In the genomic region with DNA sequence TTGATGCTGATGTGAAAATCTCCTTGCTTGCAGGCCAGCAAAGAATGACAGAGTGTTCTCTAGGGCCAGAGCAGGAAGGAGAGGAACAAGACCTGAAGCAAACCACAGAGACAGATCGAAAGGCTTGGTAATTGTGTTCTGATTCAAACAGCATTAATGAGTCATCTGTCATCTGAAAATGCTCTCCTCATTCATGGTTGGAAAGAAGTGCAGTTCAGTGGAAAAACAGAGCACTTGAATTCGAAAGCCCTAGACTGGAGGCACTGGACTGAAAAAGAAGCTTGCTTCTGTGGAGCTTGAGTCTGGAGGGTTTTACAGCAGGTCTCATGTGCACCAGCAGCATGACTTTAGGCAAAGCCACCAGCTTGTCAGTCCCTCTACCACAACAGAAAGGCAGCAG, we compare ENCODE assay signal across 32 mouse cellular contexts.
DNase-seq lines count a peak whose midpoint lies in the region; ATAC-seq and TF ChIP-seq lines count a peak whose summit lies in the region.
"Had no signal": no experiment of that assay in that cellular context is flagged by ENCODE, and none has a peak within 500 bp of the region (broad histone marks: within the 10 kb centered on the region; RNA-seq: fewer than 3 reads in every experiment).

No protein-coding gene starts in this region.

- no peak for ATAC-seq in hindbrain, postnatal 0 days
- ATAC-seq in hindbrain, embryonic 11.5 days (ENCODE audit: low FRiP score) = no peak
- ATAC-seq in midbrain, embryonic 16.5 days = no peak
- no peak for ATAC-seq in midbrain, embryonic 15.5 days (replicated peaks)
- ATAC-seq: forebrain, embryonic 13.5 days; intestine, embryonic 15.5 days; liver, embryonic 12.5 days; liver, postnatal 0 days; lung, postnatal 0 days had no signal

- H3K4me2 ChIP-seq in hindbrain, postnatal 0 days (ENCODE audit: low read depth, low read length) = no peak overlapping the region
- no peak overlapping the region for H3K4me2 ChIP-seq in hindbrain, embryonic 11.5 days (replicated peaks; ENCODE audit: low read depth, low read length)
- no peak overlapping the region for H3K4me2 ChIP-seq in midbrain, embryonic 16.5 days (ENCODE audit: low read length)
- H3K4me2 ChIP-seq in midbrain, embryonic 15.5 days = no peak overlapping the region
- H3K4me2 ChIP-seq: forebrain, embryonic 13.5 days; heart, embryonic 11.5 days; hindbrain, embryonic 15.5 days; intestine, embryonic 15.5 days; limb, embryonic 13.5 days; liver, embryonic 12.5 days; neural tube, embryonic 13.5 days had no signal

- TF ChIP-seq CTCF in hindbrain, postnatal 0 days (IDR thresholded peaks at IDR 0.05; ENCODE audit: low read depth) = no peak

- no peak overlapping the region for H3K4me3 ChIP-seq in hindbrain, postnatal 0 days (ENCODE audit: low read length)
- no peak overlapping the region for H3K4me3 ChIP-seq in hindbrain, embryonic 11.5 days (ENCODE audit: low read depth, low read length)
- no peak overlapping the region for H3K4me3 ChIP-seq in midbrain, embryonic 16.5 days (ENCODE audit: low read depth, low read length)
- H3K4me3 ChIP-seq in midbrain, embryonic 15.5 days = no peak overlapping the region
- H3K4me3 ChIP-seq: erythroblast, embryonic 14.5 days; forebrain, embryonic 13.5 days; gastrocnemius, adult 2 months; hindbrain, embryonic 15.5 days; intestine, embryonic 15.5 days; limb, embryonic 13.5 days; liver, embryonic 12.5 days; megakaryocyte, embryonic 14.5 days; neural tube, embryonic 13.5 days had no signal

- no peaks in the 10 kb centered on the region for H3K4me1 ChIP-seq in hindbrain, postnatal 0 days (ENCODE audit: insufficient read depth, low read length)
- H3K4me1 ChIP-seq in hindbrain, embryonic 11.5 days (replicated peaks; ENCODE audit: control insufficient read depth, insufficient read depth, low read length) = no peaks in the 10 kb centered on the region
- H3K4me1 ChIP-seq in midbrain, embryonic 16.5 days (ENCODE audit: control insufficient read depth, insufficient read depth, low read length) = peaks cover 7% of the 10 kb centered on the region
- no peaks in the 10 kb centered on the region for H3K4me1 ChIP-seq in midbrain, embryonic 15.5 days
- H3K4me1 ChIP-seq: hindbrain, embryonic 15.5 days; intestine, embryonic 15.5 days; limb, embryonic 13.5 days; liver, embryonic 12.5 days; megakaryocyte, embryonic 14.5 days; neural tube, embryonic 13.5 days had no signal

- H3K9ac ChIP-seq in hindbrain, postnatal 0 days (replicated peaks; ENCODE audit: low read length) = no peak overlapping the region
- H3K9ac ChIP-seq in hindbrain, embryonic 11.5 days (ENCODE audit: low read depth, low read length) = no peak overlapping the region
- no peak overlapping the region for H3K9ac ChIP-seq in midbrain, embryonic 16.5 days (ENCODE audit: low read depth, low read length)
- no peak overlapping the region for H3K9ac ChIP-seq in midbrain, embryonic 15.5 days
- H3K9ac ChIP-seq: forebrain, embryonic 13.5 days; hindbrain, embryonic 15.5 days; intestine, embryonic 15.5 days; limb, embryonic 13.5 days; liver, embryonic 12.5 days; liver, postnatal 0 days; neural tube, embryonic 13.5 days had no signal

- DNase-seq in hindbrain, postnatal 0 days (ENCODE audit: low spot score) = peak; percentile 7
- DNase-seq in hindbrain, embryonic 11.5 days (ENCODE audit: low spot score) = no peak
- peak; percentile 57 for DNase-seq in brain, adult 2 months (ENCODE audit: low read depth, low spot score)
- peak; percentile 9 for DNase-seq in telencephalon, adult 2 months (ENCODE audit: low read depth, low spot score)
- no peak for DNase-seq in right cerebral cortex, postnatal 25 days
- DNase-seq: adrenal gland, postnatal 10 days; cerebellum, adult 11-12 months; cerebellum, adult 9-11 months; gastrocnemius, adult 2 months; gastrocnemius, postnatal 36 days; heart, adult 18-20 months; heart, postnatal 36 days; kidney, adult 2 months; kidney, postnatal 36 days; liver, postnatal 0 days; lung, postnatal 4 days; spleen, adult 18-20 months; thymus, adult 18-20 months; thymus, postnatal 25 days had no signal

- H3K9me3 ChIP-seq in hindbrain, postnatal 0 days (ENCODE audit: low read length) = no peaks in the 10 kb centered on the region
- H3K9me3 ChIP-seq in hindbrain, embryonic 11.5 days (ENCODE audit: control insufficient read depth, low read length) = no peaks in the 10 kb centered on the region
- no peaks in the 10 kb centered on the region for H3K9me3 ChIP-seq in midbrain, embryonic 16.5 days (replicated peaks; ENCODE audit: control insufficient read depth, low read length, poor library complexity, severe bottlenecking)
- no peaks in the 10 kb centered on the region for H3K9me3 ChIP-seq in midbrain, embryonic 15.5 days
- H3K9me3 ChIP-seq: forebrain, embryonic 13.5 days; hindbrain, embryonic 15.5 days; intestine, embryonic 15.5 days; limb, embryonic 13.5 days; liver, embryonic 12.5 days; megakaryocyte, embryonic 14.5 days; neural tube, embryonic 13.5 days had no signal

- H3K36me3 ChIP-seq in hindbrain, postnatal 0 days (ENCODE audit: insufficient read depth, low read length) = no peaks in the 10 kb centered on the region
- H3K36me3 ChIP-seq in hindbrain, embryonic 11.5 days (ENCODE audit: control insufficient read depth, insufficient read depth, low read length) = no peaks in the 10 kb centered on the region
- no peaks in the 10 kb centered on the region for H3K36me3 ChIP-seq in midbrain, embryonic 16.5 days (ENCODE audit: control insufficient read depth, insufficient read depth, low read length)
- H3K36me3 ChIP-seq in midbrain, embryonic 15.5 days (replicated peaks) = no peaks in the 10 kb centered on the region
- H3K36me3 ChIP-seq: hindbrain, embryonic 15.5 days; intestine, embryonic 15.5 days; limb, embryonic 13.5 days; liver, embryonic 12.5 days; neural tube, embryonic 13.5 days had no signal

- WGBS in hindbrain, postnatal 0 days = 32% methylated on average over 2 of the region's 2 CpGs
- WGBS in hindbrain, embryonic 11.5 days = 43% methylated on average over 2 of the region's 2 CpGs
- 60% methylated on average over 2 of the region's 2 CpGs for WGBS in midbrain, embryonic 16.5 days
- WGBS in midbrain, embryonic 15.5 days = 55% methylated on average over 2 of the region's 2 CpGs

- no peak overlapping the region for H3K27ac ChIP-seq in hindbrain, postnatal 0 days
- no peak overlapping the region; the same call in 1 of the 2 replicates for H3K27ac ChIP-seq in hindbrain, embryonic 11.5 days (ENCODE audit: low read depth, low read length)
- peak overlapping the region; percentile 53; the same call in 1 of the 2 replicates for H3K27ac ChIP-seq in midbrain, embryonic 16.5 days (ENCODE audit: low read length)
- H3K27ac ChIP-seq in midbrain, embryonic 15.5 days = no peak overlapping the region
- H3K27ac ChIP-seq: forebrain, embryonic 13.5 days; gastrocnemius, adult 2 months; hindbrain, embryonic 15.5 days; intestine, embryonic 15.5 days; limb, embryonic 13.5 days; liver, embryonic 12.5 days; neural tube, embryonic 13.5 days had no signal

- no peaks in the 10 kb centered on the region for H3K27me3 ChIP-seq in hindbrain, postnatal 0 days (ENCODE audit: insufficient read depth, low read length)
- H3K27me3 ChIP-seq in hindbrain, embryonic 11.5 days (ENCODE audit: control insufficient read depth, insufficient read depth, low read length) = no peaks in the 10 kb centered on the region
- no peaks in the 10 kb centered on the region for H3K27me3 ChIP-seq in midbrain, embryonic 16.5 days (ENCODE audit: control insufficient read depth, insufficient read depth, low read depth, low read length)
- H3K27me3 ChIP-seq in midbrain, embryonic 15.5 days (replicated peaks) = no peaks in the 10 kb centered on the region
- H3K27me3 ChIP-seq: CH12.LX; forebrain, embryonic 13.5 days; hindbrain, embryonic 15.5 days; intestine, embryonic 15.5 days; limb, embryonic 13.5 days; liver, embryonic 12.5 days; megakaryocyte, embryonic 14.5 days; neural tube, embryonic 13.5 days had no signal

Comparison
In these comparisons a context has a peak if more than half of its experiments do, and no peak if none do; other contexts are left out.
1. DNase-seq: peak in hindbrain, postnatal 0 days (single experiment), brain, adult 2 months (single experiment) and telencephalon, adult 2 months (single experiment); none in hindbrain, embryonic 11.5 days (single experiment) and right cerebral cortex, postnatal 25 days (single experiment).